Mouse (Mus musculus) testis, adult 2 months (tissue): Measurements from ENCODE around the gene Wdr35.

Experiments
- CTCF ChIP-seq: fragments of 200-500 bp; IDR thresholded peaks from 2 replicates; pipeline ENCODE4 v1.5.1; 2012; ENCODE audit warnings: low read depth, mild to moderate bottlenecking, inconsistent platforms, low read length, moderate library complexity; ENCODE audit not compliant: control insufficient read depth, insufficient read depth, insufficient replicate concordance
- POLR2A ChIP-seq: fragments of 200-500 bp; IDR thresholded peaks from 2 replicates; pipeline ENCODE4 v1.6.1; 2012; ENCODE audit warnings: low read depth, mild to moderate bottlenecking, inconsistent platforms, low read length, moderate library complexity; ENCODE audit not compliant: control insufficient read depth

DNA sequence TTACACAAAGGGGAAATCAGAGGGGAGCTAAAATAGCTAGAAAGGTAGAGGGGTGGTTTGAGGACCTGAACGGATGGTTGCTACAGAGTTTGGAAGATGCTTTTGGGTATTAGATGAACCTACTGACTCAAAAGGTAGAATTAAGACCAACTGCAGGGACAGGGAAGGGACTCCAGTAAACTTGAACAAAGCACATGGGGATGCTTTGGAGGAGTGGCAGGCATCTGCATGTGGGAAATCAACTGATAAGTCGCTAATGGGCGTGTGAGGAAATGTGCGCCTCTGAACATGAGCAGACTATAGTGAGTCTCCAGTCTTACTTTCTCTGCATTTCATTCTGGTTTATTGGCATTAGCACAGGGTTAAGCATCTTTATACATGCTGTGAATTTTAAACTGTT is 42.6 kb upstream of the Wdr35 start:
- TF ChIP-seq CTCF (no peak), POLR2A (no peak)
